Mouse (Mus musculus) forebrain, embryonic 12.5 days (tissue): Measurements from ENCODE around the gene Pmvk. TPM values are rescaled to one million over a fixed set of nuclear protein-coding genes. Genes with fewer than 3 reads are reported as not detected.

Experiments
- ATAC-seq: fragments of 200-750 bp; cut with Nextera tagmentation; 2 replicates; pipeline ENCODE4 v1.8.0; 2017; ENCODE audit warnings: moderate TSS enrichment; ENCODE audit not compliant: low FRiP score
- H3K27ac ChIP-seq: fragments of 300-500 bp; sonication (generic); 2 replicates; pipeline ENCODE4 v1.5.1; 2016; ENCODE audit warnings: mild to moderate bottlenecking
- H3K27me3 ChIP-seq: fragments of 300-500 bp; sonication (generic); 2 replicates; pipeline ENCODE4 v1.6.1; 2016; ENCODE audit warnings: mild to moderate bottlenecking
- H3K36me3 ChIP-seq: fragments of 300-500 bp; sonication (generic); replicated peaks from 2 replicates; pipeline ENCODE4 v1.6.1; 2016; ENCODE audit warnings: mild to moderate bottlenecking
- H3K4me1 ChIP-seq: fragments of 300-500 bp; sonication (generic); 2 replicates; pipeline ENCODE4 v1.6.1; 2016
- H3K4me2 ChIP-seq: fragments of 300-500 bp; sonication (generic); 2 replicates; pipeline ENCODE4 v1.6.1; 2016; ENCODE audit warnings: mild to moderate bottlenecking, moderate library complexity
- H3K4me3 ChIP-seq: fragments of 300-500 bp; sonication (generic); replicated peaks from 2 replicates; pipeline ENCODE4 v1.5.1; 2016; ENCODE audit warnings: mild to moderate bottlenecking
- H3K9ac ChIP-seq: fragments of 300-500 bp; sonication (generic); 2 replicates; pipeline ENCODE4 v1.6.1; 2016; ENCODE audit warnings: mild to moderate bottlenecking
- H3K9me3 ChIP-seq: fragments of 300-500 bp; sonication (generic); 2 replicates; pipeline ENCODE4 v1.6.1; 2016
- WGBS: fragments of 180-500 bp; shearing (Covaris S2); methylation state at CpG from one replicate; pipeline ENCODE4 v1.1.7; 2016; 5-methylcytosine and 5-hydroxymethylcytosine counted together
- polyA plus RNA-seq: library from polyadenylated mRNA; unstranded; fragments of >200 nt; fragmentation: Nextera tagmentation; extraction: Ambion mirVana; gene quantifications from 2 replicates; pipeline ENCODE4 v1.2.1, GENCODE M21; 2016

Pmvk gene
- polyA plus RNA-seq, 1 experiment from 2014 or later = 66.1 TPM

GRCm38 (mm10) chr3:89432606-89433005 lies 21.7 kb upstream of the Pmvk start:
- no peak overlapping the region for H3K4me3 ChIP-seq
- no peaks in the 10 kb centered on the region for H3K27me3 ChIP-seq
- no peak overlapping the region for H3K27ac ChIP-seq
- ATAC-seq = no peak
- no peak overlapping the region for H3K4me2 ChIP-seq
- H3K9me3 ChIP-seq = no peaks in the 10 kb centered on the region
- peaks cover 41% of the 10 kb centered on the region for H3K4me1 ChIP-seq
- WGBS = 97% methylated on average over 8 of the region's 8 CpGs
- peaks cover 26% of the 10 kb centered on the region for H3K36me3 ChIP-seq
- no peak overlapping the region for H3K9ac ChIP-seq

- ATAC-seq = no peak
- Histone ChIP-seq H3K4me2 (no peak overlapping the region), H3K9ac (no peak overlapping the region), H3K36me3 (peaks cover 26% of the 10 kb centered on the region), H3K4me3 (no peak overlapping the region), H3K27me3 (no peaks in the 10 kb centered on the region), H3K9me3 (no peaks in the 10 kb centered on the region), H3K4me1 (peaks cover 41% of the 10 kb centered on the region), H3K27ac (peak overlapping the region; percentile 68)
- 80% methylated on average over 11 of the region's 11 CpGs for WGBS
These were observed 19.8 kb upstream of the Pmvk start for GRCm38 (mm10) chr3:89434532-89434931.

- Histone ChIP-seq H3K27ac (peak overlapping the region; percentile 68), H3K27me3 (no peaks in the 10 kb centered on the region), H3K4me2 (no peak overlapping the region), H3K9ac (no peak overlapping the region), H3K9me3 (no peaks in the 10 kb centered on the region), H3K36me3 (peaks cover 26% of the 10 kb centered on the region), H3K4me3 (no peak overlapping the region), H3K4me1 (peaks cover 41% of the 10 kb centered on the region)
- ATAC-seq = no peak
- 61% methylated on average over 7 of the region's 7 CpGs for WGBS
These were observed 19.3 kb upstream of the Pmvk start for GRCm38 (mm10) chr3:89435041-89435440.

- Histone ChIP-seq H3K36me3 (peaks cover 26% of the 10 kb centered on the region), H3K27ac (peak within 1 kb of the TSS; percentile 36; the same call in 1 of the 2 replicates), H3K9ac (peak within 1 kb of the TSS; percentile 52), H3K4me3 (peak within 1 kb of the TSS; percentile 37), H3K4me1 (peaks cover 31% of the 10 kb centered on the region), H3K4me2 (peak within 1 kb of the TSS; percentile 61), H3K27me3 (no peaks in the 10 kb centered on the region), H3K9me3 (no peaks in the 10 kb centered on the region)
- WGBS = 3% methylated on average over 16 of the region's 16 CpGs
- peak; percentile 72 for ATAC-seq
These were observed 17.9 kb upstream of the Pmvk start, which contains the start of gene Pbxip1 for GRCm38 (mm10) chr3:89436176-89437113. TSS of gene Pbxip1 (plus strand) at chr3:89436706.

- Histone ChIP-seq H3K9ac (peak overlapping the region; percentile 52), H3K27me3 (no peaks in the 10 kb centered on the region), H3K9me3 (no peaks in the 10 kb centered on the region), H3K36me3 (peaks cover 24% of the 10 kb centered on the region), H3K4me3 (peak overlapping the region; percentile 37), H3K4me2 (peak overlapping the region; percentile 61), H3K4me1 (peaks cover 27% of the 10 kb centered on the region), H3K27ac (no peak overlapping the region)
- 27% methylated on average over 5 of the region's 5 CpGs for WGBS
- peak; percentile 8; the same call in 1 of the 2 replicates for ATAC-seq
These were observed 17.1 kb upstream of the Pmvk start for GRCm38 (mm10) chr3:89437269-89437668.

GRCm38 (mm10) chr3:89440691-89441090 lies 13.7 kb upstream of the Pmvk start:
- H3K27ac ChIP-seq = no peak overlapping the region
- H3K4me2 ChIP-seq = no peak overlapping the region
- H3K36me3 ChIP-seq = no peaks in the 10 kb centered on the region; the same call in 1 of the 2 replicates
- H3K9ac ChIP-seq = no peak overlapping the region
- peaks cover 17% of the 10 kb centered on the region for H3K4me1 ChIP-seq
- H3K27me3 ChIP-seq = no peaks in the 10 kb centered on the region
- H3K9me3 ChIP-seq = no peaks in the 10 kb centered on the region
- 96% methylated on average over 2 of the region's 2 CpGs for WGBS
- no peak for ATAC-seq
- H3K4me3 ChIP-seq = no peak overlapping the region

GRCm38 (mm10) chr3:89448720-89449537 lies 5.4 kb upstream of the Pmvk start:
- no peak for ATAC-seq
- WGBS = 72% methylated on average over 13 of the region's 13 CpGs
- H3K36me3 ChIP-seq = no peaks in the 10 kb centered on the region; the same call in 1 of the 2 replicates
- no peaks in the 10 kb centered on the region for H3K27me3 ChIP-seq
- no peak overlapping the region for H3K27ac ChIP-seq
- no peak overlapping the region for H3K9ac ChIP-seq
- peaks cover 3% of the 10 kb centered on the region; the same call in 1 of the 2 replicates for H3K4me1 ChIP-seq
- no peak overlapping the region for H3K4me2 ChIP-seq
- H3K4me3 ChIP-seq = no peak overlapping the region
- no peaks in the 10 kb centered on the region for H3K9me3 ChIP-seq

- no peaks in the 10 kb centered on the region for H3K27me3 ChIP-seq
- 46% methylated on average over 7 of the region's 7 CpGs for WGBS
- no peaks in the 10 kb centered on the region; the same call in 1 of the 2 replicates for H3K36me3 ChIP-seq
- no peak overlapping the region for H3K9ac ChIP-seq
- H3K4me1 ChIP-seq = peaks cover 3% of the 10 kb centered on the region; the same call in 1 of the 2 replicates
- no peak overlapping the region for H3K4me3 ChIP-seq
- H3K27ac ChIP-seq = no peak overlapping the region
- no peaks in the 10 kb centered on the region for H3K9me3 ChIP-seq
- peak; percentile 74 for ATAC-seq
- H3K4me2 ChIP-seq = no peak overlapping the region
These were observed 4.8 kb upstream of the Pmvk start for GRCm38 (mm10) chr3:89449541-89449940.

GRCm38 (mm10) chr3:89451916-89452315 lies 2.4 kb upstream of the Pmvk start:
- 95% methylated on average over 1 of the region's 1 CpGs for WGBS

GRCm38 (mm10) chr3:89455786-89456285 lies 1.5 kb downstream of the Pmvk start:
- no peak overlapping the region for H3K4me3 ChIP-seq
- ATAC-seq = no peak
- no peaks in the 10 kb centered on the region for H3K27me3 ChIP-seq
- H3K9me3 ChIP-seq = no peaks in the 10 kb centered on the region
- no peak overlapping the region for H3K27ac ChIP-seq
- H3K4me2 ChIP-seq = no peak overlapping the region
- no peaks in the 10 kb centered on the region for H3K36me3 ChIP-seq
- H3K4me1 ChIP-seq = peaks cover 19% of the 10 kb centered on the region
- WGBS = 50% methylated on average over 1 of the region's 1 CpGs
- no peak overlapping the region for H3K9ac ChIP-seq

More at GRCm38 (mm10) chr3:89451916-89452315, 2.4 kb upstream of the Pmvk start:
- no peak for ATAC-seq
- H3K9me3 ChIP-seq = no peaks in the 10 kb centered on the region
- H3K4me2 ChIP-seq = no peak overlapping the region
- H3K4me3 ChIP-seq = no peak overlapping the region
- peaks cover 5% of the 10 kb centered on the region; the same call in 1 of the 2 replicates for H3K4me1 ChIP-seq
- H3K36me3 ChIP-seq = no peaks in the 10 kb centered on the region
- no peak overlapping the region for H3K9ac ChIP-seq
- no peaks in the 10 kb centered on the region for H3K27me3 ChIP-seq
- H3K27ac ChIP-seq = no peak overlapping the region

- peaks cover 17% of the 10 kb centered on the region for H3K4me1 ChIP-seq
- no peaks in the 10 kb centered on the region for H3K9me3 ChIP-seq
- H3K36me3 ChIP-seq = 0 out of 2 replicates have a peak, but pooled peaks cover 6% of the 10 kb centered on the region
- H3K9ac ChIP-seq = no peak overlapping the region
- ATAC-seq = no peak
- H3K27ac ChIP-seq = no peak overlapping the region
- H3K27me3 ChIP-seq = no peaks in the 10 kb centered on the region
- H3K4me2 ChIP-seq = no peak overlapping the region
- H3K4me3 ChIP-seq = no peak overlapping the region
- WGBS = 34% methylated on average over 10 of the region's 10 CpGs
These were observed 2.7 kb downstream of the Pmvk start for GRCm38 (mm10) chr3:89456726-89457665.
